Mouse (Mus musculus) forelimb bud, embryonic 11.5 days (tissue): ENCODE measurements at regions not wholly inside any gene's neighbourhood (a gene's known extent, or its start where the extent isn't known, plus 50 kb on each side); places are given as distances from the start of the nearest gene placed in this dataset.
"Not testable (repeated sequence)": the region's sequence is repeated elsewhere in the genome, so short reads cannot be mapped to it uniquely, and the experiment has no call there.

Experiments
- DNase-seq: peaks from one replicate; pipeline ENCODE4 v3.0.0-alpha.2; 2012; ENCODE audit warnings: low read depth, low spot score

- DNase-seq: no peak
Measured at GRCm38 (mm10) chr9:85637274-85637673, 111.9 kb downstream of the Ibtk start.

- DNase-seq: no peak
Measured at GRCm38 (mm10) chr9:85636131-85636447, 113.0 kb downstream of the Ibtk start.

- DNase-seq: no peak
Measured at GRCm38 (mm10) chr9:85635438-85636130, 113.5 kb downstream of the Ibtk start.

- DNase-seq: not testable (repeated sequence)
Measured at GRCm38 (mm10) chr9:85634786-85635185, 114.3 kb downstream of the Ibtk start.

GRCm38 (mm10) chr9:85617972-85618371 is 131.2 kb downstream of the Ibtk start:
- DNase-seq: no peak

- DNase-seq: no peak
Measured at GRCm38 (mm10) chr9:85617177-85617777, 131.9 kb downstream of the Ibtk start.

GRCm38 (mm10) chr9:85616266-85616869 is 132.8 kb downstream of the Ibtk start:
- no peak for DNase-seq

- DNase-seq: no peak
Measured at GRCm38 (mm10) chr9:85609152-85609551, 140.0 kb downstream of the Ibtk start.

- no peak for DNase-seq
Measured at GRCm38 (mm10) chr9:85596959-85597358, 152.2 kb downstream of the Ibtk start.

- DNase-seq: no peak
Measured at GRCm38 (mm10) chr9:85593867-85594266, 155.3 kb downstream of the Ibtk start.

- no peak for DNase-seq
Measured at GRCm38 (mm10) chr9:85592639-85593038, 156.5 kb downstream of the Ibtk start.

- DNase-seq: no peak
Measured at GRCm38 (mm10) chr9:85589210-85589609, 159.9 kb downstream of the Ibtk start.

GRCm38 (mm10) chr9:85588077-85588476 is 161.1 kb downstream of the Ibtk start:
- peak; percentile 25 for DNase-seq

GRCm38 (mm10) chr9:85581028-85581595 is 168.0 kb downstream of the Ibtk start:
- DNase-seq: no peak

- no peak for DNase-seq
Measured at GRCm38 (mm10) chr9:85577812-85578211, 171.3 kb downstream of the Ibtk start.

GRCm38 (mm10) chr9:85577338-85577737 is 171.8 kb downstream of the Ibtk start:
- no peak for DNase-seq

- no peak for DNase-seq
Measured at GRCm38 (mm10) chr9:85568877-85569276, 180.3 kb downstream of the Ibtk start.

- DNase-seq: no peak
Measured at GRCm38 (mm10) chr9:85551871-85552270, 197.3 kb downstream of the Ibtk start.

- no peak for DNase-seq
Measured at GRCm38 (mm10) chr9:85550455-85550854, 198.7 kb downstream of the Ibtk start.

GRCm38 (mm10) chr9:85546226-85546625 is 202.9 kb downstream of the Ibtk start:
- DNase-seq: no peak

GRCm38 (mm10) chr9:85545566-85545965 is 203.6 kb downstream of the Ibtk start:
- no peak for DNase-seq

- no peak for DNase-seq
Measured at GRCm38 (mm10) chr9:85538557-85538956, 210.6 kb downstream of the Ibtk start.

- no peak for DNase-seq
Measured at GRCm38 (mm10) chr9:85528421-85528820, 201.3 kb upstream of the Tent5a start.
